Comparison of ENCODE assay signal across 9 mouse cellular contexts in genomic region chr8:58912196-58912839, GRCm38 (mm10). TPM values are rescaled to one million over a fixed set of nuclear protein-coding genes. Genes with fewer than 3 reads are reported as not detected.
A peak's percentile ranks its signal among the peaks of the same experiment; 100 is the strongest.
DNase-seq lines count a peak whose midpoint lies in the region; ATAC-seq and TF ChIP-seq lines count a peak whose summit lies in the region.
"Had no signal": no experiment of that assay in that cellular context is flagged by ENCODE, and none has a peak within 500 bp of the region (broad histone marks: within the 10 kb centered on the region; RNA-seq: fewer than 3 reads in every experiment).

Gene Galntl6 (minus strand): TSS chr8:58912640.

- peak within 1 kb of the TSS; percentile 64 for H3K4me3 ChIP-seq in forebrain, embryonic 12.5 days (replicated peaks)
- H3K4me3 ChIP-seq in liver, postnatal 0 days (ENCODE audit: low read depth, low read length) = peak within 1 kb of the TSS; percentile 24
- peak within 1 kb of the TSS; percentile 54 for H3K4me3 ChIP-seq in stomach, embryonic 15.5 days (replicated peaks)

- peaks cover 21% of the 10 kb centered on the region for H3K27me3 ChIP-seq in forebrain, embryonic 12.5 days
- peaks cover 18% of the 10 kb centered on the region for H3K27me3 ChIP-seq in liver, postnatal 0 days (ENCODE audit: insufficient read depth, low read length)
- no peaks in the 10 kb centered on the region for H3K27me3 ChIP-seq in stomach, embryonic 15.5 days (replicated peaks)

- no peak for TF ChIP-seq CTCF in liver, postnatal 0 days (IDR thresholded peaks at IDR 0.05; ENCODE audit: low read depth)

- peak within 1 kb of the TSS; percentile 96 for H3K4me2 ChIP-seq in forebrain, embryonic 12.5 days
- H3K4me2 ChIP-seq in liver, postnatal 0 days (ENCODE audit: low read depth, low read length) = peak within 1 kb of the TSS; percentile 60
- H3K4me2 ChIP-seq in stomach, embryonic 15.5 days = peak within 1 kb of the TSS; percentile 99

- no peak within 1 kb of the TSS for H3K27ac ChIP-seq in forebrain, embryonic 12.5 days
- H3K27ac ChIP-seq in liver, postnatal 0 days (ENCODE audit: low read depth) = no peak within 1 kb of the TSS
- no peak within 1 kb of the TSS for H3K27ac ChIP-seq in stomach, embryonic 15.5 days

- no peaks in the 10 kb centered on the region for H3K9me3 ChIP-seq in forebrain, embryonic 12.5 days
- no peaks in the 10 kb centered on the region for H3K9me3 ChIP-seq in liver, postnatal 0 days (ENCODE audit: low read length)
- H3K9me3 ChIP-seq in stomach, embryonic 15.5 days = no peaks in the 10 kb centered on the region

- peak within 1 kb of the TSS; percentile 65 for H3K9ac ChIP-seq in forebrain, embryonic 12.5 days
- no peak within 1 kb of the TSS for H3K9ac ChIP-seq in liver, postnatal 0 days (replicated peaks)
- H3K9ac ChIP-seq in stomach, embryonic 15.5 days = no peak within 1 kb of the TSS

- DNase-seq in gastrocnemius, postnatal 4 days (ENCODE audit: low spot score in 2 of 2) = peak; percentile 13 to 16
- DNase-seq in gastrocnemius, adult 8-10 months (ENCODE audit: low spot score in 2 of 2) = no peak
- peak; percentile 25 for DNase-seq in ZHBTc4 (ENCODE audit: low read depth, low spot score)
- DNase-seq in layer of hippocampus, adult 18-20 months (ENCODE audit: low spot score in 2 of 2) = peak; percentile 66 to 71
- DNase-seq in liver, postnatal 0 days = peak; percentile 12
- DNase-seq in spleen, postnatal 36 days (ENCODE audit: low spot score in 2 of 2) = no peak

- no peak for TF ChIP-seq EP300 in liver, postnatal 0 days (IDR thresholded peaks at IDR 0.05; ENCODE audit: low read depth)

- ATAC-seq in forebrain, embryonic 12.5 days (ENCODE audit: low FRiP score) = peak; percentile 78
- no peak for ATAC-seq in liver, postnatal 0 days
- ATAC-seq in stomach, embryonic 15.5 days (ENCODE audit: insufficient read depth, low FRiP score, low read depth) = 0 out of 2 replicates have a peak, but pooled peaks have one; percentile 43

- under 1% methylated on average over 37 of the region's 37 CpGs for WGBS in forebrain, embryonic 12.5 days
- under 1% methylated on average over 37 of the region's 37 CpGs for WGBS in liver, postnatal 0 days (ENCODE audit: insufficient replicate concordance)
- WGBS in stomach, embryonic 15.5 days = under 1% methylated on average over 37 of the region's 37 CpGs

- H3K4me1 ChIP-seq in forebrain, embryonic 12.5 days = peaks cover 11% of the 10 kb centered on the region; the same call in 1 of the 2 replicates
- H3K4me1 ChIP-seq in liver, postnatal 0 days (ENCODE audit: insufficient read depth) = no peaks in the 10 kb centered on the region
- H3K4me1 ChIP-seq in stomach, embryonic 15.5 days = peaks cover 11% of the 10 kb centered on the region; the same call in 1 of the 2 replicates

- no peaks in the 10 kb centered on the region for H3K36me3 ChIP-seq in forebrain, embryonic 12.5 days (replicated peaks)
- no peaks in the 10 kb centered on the region for H3K36me3 ChIP-seq in liver, postnatal 0 days (replicated peaks; ENCODE audit: insufficient read depth, low read length)
- no peaks in the 10 kb centered on the region for H3K36me3 ChIP-seq in stomach, embryonic 15.5 days

RNA-seq across cellular contexts. Expression of gene Galntl6, which starts in this region (rescaled TPM):
- under 1 TPM; 0.20 to 0.47 TPM for total RNA-seq in gastrocnemius, postnatal 4 days (2021)
- total RNA-seq in gastrocnemius, adult 8-10 months (2022) = not detected
- 2.5 TPM in 2 replicates for polyA plus RNA-seq in forebrain, embryonic 12.5 days (2016; fragmentation: Nextera tagmentation; extraction: Ambion mirVana)
- 10 to 100 TPM; 35.0 to 42.8 TPM for total RNA-seq in layer of hippocampus, adult 18-20 months (2021)
- not detected in 2 replicates for polyA plus RNA-seq in liver, postnatal 0 days (2015; fragmentation: Nextera tagmentation; extraction: Ambion mirVana)
- polyA plus RNA-seq in stomach, embryonic 15.5 days (2015; fragmentation: Nextera tagmentation; extraction: Ambion mirVana) = 1.3 and 1.7 TPM in 2 replicates
- total RNA-seq: hematopoietic stem cell, adult 5-6 weeks had no signal

Comparison
In these comparisons a context has a peak if more than half of its experiments do, and no peak if none do; other contexts are left out.
1. RNA of gene Galntl6 (total RNA-seq): 35.0 to 42.8 TPM in layer of hippocampus, adult 18-20 months; 0.20 to 0.47 TPM in gastrocnemius, postnatal 4 days and not detected in gastrocnemius, adult 8-10 months; every median in the first group is over 10 times any median in the second.
2. Peak in DNase-seq in gastrocnemius, postnatal 4 days; RNA of the gene not detected or under 1 TPM.
3. Peak in DNase-seq, H3K4me3 ChIP-seq and H3K4me2 ChIP-seq in liver, postnatal 0 days; RNA of the gene not detected or under 1 TPM.
4. DNase-seq: peak in ZHBTc4 (single experiment) and layer of hippocampus, adult 18-20 months (2 of 2); none in gastrocnemius, adult 8-10 months (0 of 2) and spleen, postnatal 36 days (0 of 2).
5. Peak in every context shown above with its lines, with median percentiles within 50 percentile points of each other: H3K4me2 ChIP-seq and H3K4me3 ChIP-seq.